Mouse (Mus musculus): ENCODE measurements at regions not wholly inside any gene's neighbourhood (a gene's known extent, or its start where the extent isn't known, plus 50 kb on each side); places are given as distances from the start of the nearest gene placed in this dataset.

DNA sequence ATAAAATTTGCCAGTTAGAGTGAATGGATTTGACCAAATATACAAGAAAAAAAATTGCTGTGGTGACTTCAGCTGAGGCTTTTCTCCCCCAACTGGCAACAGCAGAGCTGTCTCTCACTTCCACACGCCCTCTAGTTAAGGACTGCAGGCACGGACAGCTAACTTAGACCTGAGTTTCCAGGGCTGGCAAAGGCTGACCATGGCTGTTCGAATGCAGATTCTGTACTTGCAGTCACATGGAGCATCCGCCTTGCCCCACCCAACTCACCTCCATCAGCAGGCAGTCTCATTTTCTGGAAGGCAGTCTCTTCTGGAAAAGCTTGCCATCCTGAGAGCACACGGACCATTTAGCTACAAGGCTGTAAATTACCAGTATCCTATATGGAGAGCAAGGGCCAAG is 325.7 kb downstream of the Lpin1 start:
- DNase-seq: no peak

DNA sequence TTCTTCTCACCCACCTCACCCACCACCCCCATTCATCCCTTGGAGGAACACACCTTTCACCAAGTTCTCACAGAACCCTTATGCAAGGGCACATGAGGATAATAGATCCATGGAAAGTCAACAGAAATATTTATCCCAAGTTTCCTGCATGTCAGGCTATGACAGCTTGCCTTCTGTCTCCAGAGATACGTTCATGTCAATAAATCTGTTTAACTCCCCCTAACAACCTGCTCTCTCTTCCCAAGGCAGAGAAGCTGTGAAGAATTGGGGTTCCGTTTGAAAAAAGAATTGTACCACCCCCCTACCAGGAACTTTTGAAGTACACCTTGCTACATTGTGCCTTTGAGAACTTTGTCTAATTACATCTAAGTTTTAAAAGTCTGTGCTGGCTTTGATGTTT is 331.6 kb downstream of the Lpin1 start:
- Histone ChIP-seq H3K36me3 (ENCODE audit: insufficient read depth) (no peaks in the 10 kb centered on the region), H3K4me3 (ENCODE audit: low read depth, low read length) (no peak overlapping the region), H3K27me3 (ENCODE audit: insufficient read depth, low read length) (no peaks in the 10 kb centered on the region), H3K9ac (no peak overlapping the region), H3K4me2 (no peak overlapping the region), H3K9me3 (ENCODE audit: low read depth, low read length) (no peaks in the 10 kb centered on the region), H3K4me1 (ENCODE audit: insufficient read depth) (no peaks in the 10 kb centered on the region), H3K27ac (ENCODE audit: low read depth) (no peak overlapping the region)
- DNase-seq (no peak), ATAC-seq (ENCODE audit: insufficient read depth) (no peak)
- TF ChIP-seq CTCF (IDR thresholded peaks at IDR 0.05; ENCODE audit: low read depth): no peak
- WGBS: 78% methylated on average over 2 of the region's 2 CpGs

More for the DNA sequence above, 325.7 kb downstream of the Lpin1 start:
- Histone ChIP-seq H3K9me3 (ENCODE audit: low read depth, low read length) (no peaks in the 10 kb centered on the region), H3K4me2 (no peak overlapping the region), H3K4me1 (ENCODE audit: insufficient read depth) (no peaks in the 10 kb centered on the region), H3K36me3 (ENCODE audit: insufficient read depth) (no peaks in the 10 kb centered on the region), H3K9ac (no peak overlapping the region), H3K4me3 (ENCODE audit: low read depth, low read length) (no peak overlapping the region), H3K27ac (ENCODE audit: low read depth) (no peak overlapping the region), H3K27me3 (ENCODE audit: insufficient read depth, low read length) (no peaks in the 10 kb centered on the region)
- no peak for ATAC-seq (ENCODE audit: insufficient read depth)
- TF ChIP-seq CTCF (IDR thresholded peaks at IDR 0.05; ENCODE audit: low read depth): no peak
- 79% methylated on average over 5 of the region's 5 CpGs for WGBS

DNA sequence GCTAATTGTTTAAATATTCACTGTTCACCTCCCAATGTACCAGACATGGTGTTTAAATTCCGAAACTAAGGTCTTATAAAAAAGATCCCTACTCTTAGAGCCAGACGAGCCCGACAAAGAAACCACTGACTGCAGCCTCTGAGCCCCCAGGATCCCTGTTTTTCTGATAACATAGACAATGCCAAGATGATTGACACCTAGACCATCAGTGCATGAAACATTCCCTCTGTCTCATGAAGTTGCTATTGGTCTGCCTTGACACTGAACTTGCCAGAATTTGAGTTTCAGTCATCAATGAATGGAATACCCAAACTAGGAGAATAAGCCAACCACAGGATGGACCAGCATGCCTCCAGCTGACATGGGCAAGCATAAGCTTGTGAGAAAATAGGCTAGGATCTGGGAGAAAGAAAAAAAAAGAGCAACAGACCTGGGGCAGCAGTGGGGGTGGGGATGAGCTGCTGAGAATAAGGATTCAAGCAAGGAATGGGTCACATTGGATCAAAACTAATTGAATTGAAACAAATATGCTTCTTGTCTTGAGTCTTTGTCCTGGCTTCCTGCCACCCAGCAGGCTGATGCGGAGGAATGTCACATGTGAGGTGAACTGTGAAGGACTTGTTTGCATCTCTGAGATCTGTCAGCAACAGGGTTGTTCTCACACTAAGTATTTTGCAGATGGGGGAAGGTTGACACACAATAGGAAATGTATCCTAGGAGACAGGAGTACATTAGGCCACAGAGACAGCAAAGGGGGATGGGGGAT is 333.0 kb downstream of the Lpin1 start:
- ATAC-seq (ENCODE audit: insufficient read depth) (no peak), DNase-seq (peak; percentile 35)
- no peak overlapping the region for H3K27ac ChIP-seq (ENCODE audit: low read depth)
- H3K9me3 ChIP-seq (ENCODE audit: low read depth, low read length): no peaks in the 10 kb centered on the region
- no peaks in the 10 kb centered on the region for H3K4me1 ChIP-seq (ENCODE audit: insufficient read depth)
- H3K4me2 ChIP-seq: no peak overlapping the region
- no peak overlapping the region for H3K4me3 ChIP-seq (ENCODE audit: low read depth, low read length)
- WGBS: 55% methylated on average over 4 of the region's 4 CpGs
- H3K9ac ChIP-seq: no peak overlapping the region
- H3K36me3 ChIP-seq (ENCODE audit: insufficient read depth): no peaks in the 10 kb centered on the region
- no peak for TF ChIP-seq CTCF (IDR thresholded peaks at IDR 0.05; ENCODE audit: low read depth)
- no peaks in the 10 kb centered on the region for H3K27me3 ChIP-seq (ENCODE audit: insufficient read depth, low read length)

DNA sequence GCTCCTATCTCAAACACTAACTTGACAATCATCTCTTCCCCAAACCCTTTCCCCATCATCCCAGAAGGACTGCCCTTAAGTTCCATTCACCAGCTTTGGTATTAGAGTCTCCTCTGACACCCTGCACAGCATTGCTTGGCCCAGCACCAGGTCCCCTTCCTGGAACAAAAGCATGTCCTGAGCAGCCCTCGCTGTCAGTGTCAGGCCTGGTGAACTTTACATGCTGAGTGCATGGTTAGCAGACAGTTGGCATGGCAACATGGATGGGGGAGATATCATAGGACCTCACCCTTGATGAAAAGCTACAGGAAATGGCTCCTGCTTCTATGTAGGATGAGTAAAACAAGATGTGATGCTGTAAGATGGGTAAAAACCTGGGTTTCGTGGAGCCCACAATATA is 333.6 kb downstream of the Lpin1 start:
- no peak overlapping the region for H3K27ac ChIP-seq (ENCODE audit: low read depth)
- DNase-seq: no peak
- no peak overlapping the region for H3K4me3 ChIP-seq (ENCODE audit: low read depth, low read length)
- no peaks in the 10 kb centered on the region for H3K9me3 ChIP-seq (ENCODE audit: low read depth, low read length)
- WGBS: 64% methylated on average over 2 of the region's 2 CpGs
- no peaks in the 10 kb centered on the region for H3K36me3 ChIP-seq (ENCODE audit: insufficient read depth)
- no peak overlapping the region for H3K9ac ChIP-seq
- no peak for ATAC-seq (ENCODE audit: insufficient read depth)
- H3K4me2 ChIP-seq: no peak overlapping the region
- TF ChIP-seq CTCF (IDR thresholded peaks at IDR 0.05; ENCODE audit: low read depth): no peak
- no peaks in the 10 kb centered on the region for H3K4me1 ChIP-seq (ENCODE audit: insufficient read depth)
- H3K27me3 ChIP-seq (ENCODE audit: insufficient read depth, low read length): no peaks in the 10 kb centered on the region

DNA sequence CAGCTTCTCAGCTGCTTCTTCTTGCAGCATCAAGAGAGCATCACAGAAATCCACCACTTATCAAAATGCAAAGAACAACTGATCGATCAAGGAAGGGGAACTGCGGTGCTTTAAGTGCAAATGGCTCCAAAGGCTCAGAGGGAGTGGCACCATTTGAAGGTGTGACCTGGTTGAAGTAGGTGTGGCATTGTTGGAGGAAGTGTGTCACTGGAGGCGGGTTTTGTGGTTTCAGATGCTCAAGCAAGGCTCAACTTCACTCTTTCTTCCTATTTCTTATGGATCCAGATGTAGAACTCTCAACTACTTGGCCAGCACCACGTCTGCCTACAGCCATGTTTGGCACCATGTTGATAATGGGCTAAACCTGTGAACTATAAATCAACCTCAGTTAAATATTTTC is 334.5 kb downstream of the Lpin1 start:
- DNase-seq (no peak), ATAC-seq (ENCODE audit: insufficient read depth) (no peak)
- Histone ChIP-seq H3K9me3 (ENCODE audit: low read depth, low read length) (no peaks in the 10 kb centered on the region), H3K27me3 (ENCODE audit: insufficient read depth, low read length) (no peaks in the 10 kb centered on the region), H3K9ac (no peak overlapping the region), H3K27ac (ENCODE audit: low read depth) (no peak overlapping the region), H3K36me3 (ENCODE audit: insufficient read depth) (no peaks in the 10 kb centered on the region), H3K4me3 (ENCODE audit: low read depth, low read length) (no peak overlapping the region), H3K4me2 (no peak overlapping the region), H3K4me1 (ENCODE audit: insufficient read depth) (no peaks in the 10 kb centered on the region)
- no peak for TF ChIP-seq CTCF (IDR thresholded peaks at IDR 0.05; ENCODE audit: low read depth)
- WGBS: 77% methylated on average over 4 of the region's 4 CpGs

DNA sequence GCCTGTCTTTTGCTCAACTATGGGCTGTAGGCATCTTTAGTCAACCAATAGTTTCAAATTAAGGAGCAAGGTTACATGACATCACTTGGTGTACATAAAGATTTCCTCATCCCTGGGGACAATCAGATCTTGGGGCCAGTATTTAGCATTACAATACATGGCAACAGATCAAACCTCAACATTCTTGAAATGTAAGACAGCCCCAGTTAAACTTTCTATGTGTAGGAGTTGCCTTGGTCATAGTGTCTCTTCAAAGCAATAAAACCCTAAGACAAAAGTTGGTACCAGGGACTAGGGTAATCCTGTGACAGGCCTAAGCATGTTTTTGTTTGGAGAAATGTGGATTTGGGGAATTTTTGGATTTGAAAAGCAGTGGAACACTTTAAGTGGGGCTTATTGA is 338.3 kb downstream of the Lpin1 start:
- no peak for TF ChIP-seq CTCF (IDR thresholded peaks at IDR 0.05; ENCODE audit: low read depth)
- Histone ChIP-seq H3K4me1 (ENCODE audit: insufficient read depth) (peaks cover 2% of the 10 kb centered on the region; the same call in 1 of the 2 replicates), H3K27ac (ENCODE audit: low read depth) (no peak overlapping the region), H3K9ac (no peak overlapping the region), H3K9me3 (ENCODE audit: low read depth, low read length) (no peaks in the 10 kb centered on the region), H3K36me3 (ENCODE audit: insufficient read depth) (no peaks in the 10 kb centered on the region), H3K27me3 (ENCODE audit: insufficient read depth, low read length) (no peaks in the 10 kb centered on the region), H3K4me3 (ENCODE audit: low read depth, low read length) (no peak overlapping the region), H3K4me2 (no peak overlapping the region)
- no peak for ATAC-seq (ENCODE audit: insufficient read depth)
- no peak for DNase-seq

DNA sequence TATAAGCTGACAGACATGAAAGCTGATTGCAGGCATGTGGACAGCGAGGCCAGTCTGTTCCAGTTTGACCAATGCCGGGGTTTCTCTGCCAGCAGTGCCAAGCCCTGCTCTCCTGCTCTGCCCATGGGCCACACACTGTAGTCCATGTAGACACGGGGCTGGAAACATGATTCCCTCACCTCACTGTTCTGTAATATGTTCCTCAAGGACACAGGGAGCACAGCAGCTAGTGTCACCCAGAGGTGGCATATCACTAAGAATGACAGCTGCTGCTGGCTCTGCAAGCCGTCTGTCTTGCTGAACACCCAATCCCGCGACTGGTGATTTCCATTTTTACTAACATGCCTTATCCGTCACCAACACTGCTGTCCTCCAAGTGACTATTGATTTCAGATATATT is 339.9 kb downstream of the Lpin1 start:
- ATAC-seq (ENCODE audit: insufficient read depth) (peak; percentile 52; the same call in 1 of the 2 replicates), DNase-seq (peak; percentile 66)
- no peak overlapping the region for H3K9ac ChIP-seq
- H3K27ac ChIP-seq (ENCODE audit: low read depth): no peak overlapping the region
- no peaks in the 10 kb centered on the region for H3K27me3 ChIP-seq (ENCODE audit: insufficient read depth, low read length)
- no peak overlapping the region for H3K4me3 ChIP-seq (ENCODE audit: low read depth, low read length)
- no peak for TF ChIP-seq CTCF (IDR thresholded peaks at IDR 0.05; ENCODE audit: low read depth)
- no peak overlapping the region for H3K4me2 ChIP-seq
- H3K9me3 ChIP-seq (ENCODE audit: low read depth, low read length): no peaks in the 10 kb centered on the region
- 56% methylated on average over 7 of the region's 7 CpGs for WGBS
- H3K4me1 ChIP-seq (ENCODE audit: insufficient read depth): peaks cover 2% of the 10 kb centered on the region; the same call in 1 of the 2 replicates
- no peaks in the 10 kb centered on the region for H3K36me3 ChIP-seq (ENCODE audit: insufficient read depth)

Measured in lung, embryonic 14.5 days (tissue).